Mouse (Mus musculus) ES-Bruce4 (cell line): ENCODE results near the gene Rsl24d1. TPM values are rescaled to one million over a fixed set of nuclear protein-coding genes. Genes with fewer than 3 reads are reported as not detected.
"Not testable (repeated sequence)": the region's sequence is repeated elsewhere in the genome, so short reads cannot be mapped to it uniquely, and the experiment has no call there.

Experiments
- H3K27ac ChIP-seq: 2 replicates; pipeline ENCODE4 v1.5.1; 2012; ENCODE audit warnings: low read length, inconsistent platforms; ENCODE audit not compliant: insufficient read depth
- H3K27me3 ChIP-seq: 2 replicates; pipeline ENCODE4 v1.6.1; 2012; ENCODE audit warnings: mild to moderate bottlenecking, low read length, inconsistent platforms; ENCODE audit not compliant: control insufficient read depth, poor library complexity, insufficient read depth, severe bottlenecking
- H3K36me3 ChIP-seq: 2 replicates; pipeline ENCODE4 v1.6.1; 2012; ENCODE audit warnings: inconsistent platforms, mild to moderate bottlenecking, low read length, moderate library complexity; ENCODE audit not compliant: control insufficient read depth, poor library complexity, insufficient read depth, severe bottlenecking
- H3K4me1 ChIP-seq: one replicate; pipeline ENCODE4 v1.8.1; 2011; ENCODE audit warnings: low read length; ENCODE audit not compliant: control insufficient read depth, insufficient read depth
- H3K4me3 ChIP-seq: 2 replicates; pipeline ENCODE4 v1.5.1; 2011; ENCODE audit warnings: low read depth, mild to moderate bottlenecking, low read length
- H3K9ac ChIP-seq: 2 replicates; pipeline ENCODE4 v1.6.1; 2012; ENCODE audit warnings: low read depth, mild to moderate bottlenecking, inconsistent platforms; ENCODE audit not compliant: poor library complexity, severe bottlenecking
- H3K9me3 ChIP-seq: replicated peaks from 2 replicates; pipeline ENCODE4 v1.6.1; 2012; ENCODE audit warnings: mild to moderate bottlenecking, low read length, inconsistent platforms; ENCODE audit not compliant: control insufficient read depth, poor library complexity, insufficient read depth, severe bottlenecking
- CTCF ChIP-seq: IDR thresholded peaks from one replicate; pipeline ENCODE4 v1.8.1; 2011; ENCODE audit warnings: low read depth, low read length
- EP300 ChIP-seq: IDR thresholded peaks from 2 replicates; pipeline ENCODE4 v1.6.1; 2011; ENCODE audit warnings: low read depth, low read length; ENCODE audit not compliant: insufficient read depth
- POLR2A ChIP-seq: IDR thresholded peaks from one replicate; pipeline ENCODE4 v1.8.1; 2011; ENCODE audit warnings: low read length; ENCODE audit not compliant: insufficient read depth
- polyA plus RNA-seq: library from polyadenylated mRNA; stranded (reverse); fragments of >200 nt; gene quantifications from 2 replicates; pipeline ENCODE4 v1.2.4, GENCODE M21; 2011; ENCODE audit warnings: low read depth; ENCODE audit not compliant: missing spikeins, insufficient read depth, insufficient read length

The Rsl24d1 gene
- polyA plus RNA-seq, 1 experiment = 144 TPM

GRCm38 (mm10) chr9:73103880-73104198, 9.4 kb upstream of the Rsl24d1 start:
- H3K9ac ChIP-seq = peak overlapping the region; percentile 76
- no peaks in the 10 kb centered on the region for H3K9me3 ChIP-seq
- no peak for TF ChIP-seq EP300
- no peak for TF ChIP-seq POLR2A
- no peak for TF ChIP-seq CTCF
- peak overlapping the region; percentile 63 for H3K4me3 ChIP-seq
- no peak overlapping the region for H3K27ac ChIP-seq
- peaks cover 4% of the 10 kb centered on the region; the same call in 1 of the 2 replicates for H3K27me3 ChIP-seq
- H3K4me1 ChIP-seq = peaks cover 5% of the 10 kb centered on the region
- no peaks in the 10 kb centered on the region for H3K36me3 ChIP-seq

DNA sequence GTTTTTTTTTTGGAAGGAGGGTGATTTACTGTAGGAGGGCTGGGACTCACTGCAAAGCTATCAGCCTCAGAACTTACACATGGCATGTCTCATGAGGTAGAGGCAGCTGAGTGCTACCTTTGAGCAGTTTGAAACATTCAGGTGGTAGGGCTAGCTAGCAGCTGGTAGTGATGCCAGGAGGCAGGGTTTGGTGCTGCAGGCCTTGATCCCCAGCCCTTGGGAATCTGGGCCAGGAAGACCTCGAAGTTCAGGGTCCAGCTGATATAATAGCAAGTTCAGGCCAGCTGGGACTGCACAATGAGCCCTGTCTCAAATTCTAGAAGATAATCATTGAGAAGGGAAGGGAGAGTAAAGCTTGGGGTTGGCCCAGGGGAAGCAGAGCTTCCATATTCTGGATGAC, 8.1 kb upstream of the Rsl24d1 start:
- Histone ChIP-seq H3K4me3 (no peak overlapping the region), H3K9ac (no peak overlapping the region), H3K27me3 (peaks cover 4% of the 10 kb centered on the region; the same call in 1 of the 2 replicates), H3K9me3 (no peaks in the 10 kb centered on the region), H3K4me1 (peaks cover 3% of the 10 kb centered on the region), H3K27ac (no peak overlapping the region), H3K36me3 (no peaks in the 10 kb centered on the region)
- TF ChIP-seq CTCF (no peak), EP300 (no peak), POLR2A (no peak)

- TF ChIP-seq EP300 (no peak), POLR2A (no peak), CTCF (no peak)
- Histone ChIP-seq H3K9me3 (no peaks in the 10 kb centered on the region), H3K4me1 (peaks cover 3% of the 10 kb centered on the region), H3K9ac (no peak overlapping the region), H3K4me3 (no peak overlapping the region), H3K36me3 (no peaks in the 10 kb centered on the region), H3K27me3 (peaks cover 4% of the 10 kb centered on the region; the same call in 1 of the 2 replicates), H3K27ac (no peak overlapping the region)
These were observed 7.5 kb upstream of the Rsl24d1 start for GRCm38 (mm10) chr9:73105771-73106170.

DNA sequence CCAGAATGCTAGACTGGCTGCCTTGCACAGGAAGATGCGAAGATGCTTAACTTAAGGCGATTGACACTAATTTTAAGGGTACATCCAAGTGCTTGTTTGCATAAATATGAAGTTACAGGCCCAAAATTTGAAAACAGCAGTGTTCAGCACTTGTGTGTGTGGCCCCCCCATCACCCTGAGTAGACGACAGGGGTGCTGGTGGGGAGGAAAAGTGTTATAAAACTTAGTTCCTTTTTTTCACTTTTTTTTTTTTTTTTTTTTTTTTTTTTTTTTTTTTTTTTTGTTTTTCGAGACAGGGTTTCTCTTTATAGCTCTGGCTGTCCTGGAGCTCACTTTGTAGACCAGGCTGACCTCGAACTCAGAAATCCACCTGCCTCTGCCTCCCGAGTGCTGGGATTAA, 3.5 kb downstream of the Rsl24d1 start:
- H3K4me3 ChIP-seq, H3K27me3 ChIP-seq, H3K4me1 ChIP-seq, H3K9me3 ChIP-seq, H3K9ac ChIP-seq, H3K27ac ChIP-seq: not testable (repeated sequence)
- H3K36me3 ChIP-seq = peaks cover 49% of the 10 kb centered on the region

DNA sequence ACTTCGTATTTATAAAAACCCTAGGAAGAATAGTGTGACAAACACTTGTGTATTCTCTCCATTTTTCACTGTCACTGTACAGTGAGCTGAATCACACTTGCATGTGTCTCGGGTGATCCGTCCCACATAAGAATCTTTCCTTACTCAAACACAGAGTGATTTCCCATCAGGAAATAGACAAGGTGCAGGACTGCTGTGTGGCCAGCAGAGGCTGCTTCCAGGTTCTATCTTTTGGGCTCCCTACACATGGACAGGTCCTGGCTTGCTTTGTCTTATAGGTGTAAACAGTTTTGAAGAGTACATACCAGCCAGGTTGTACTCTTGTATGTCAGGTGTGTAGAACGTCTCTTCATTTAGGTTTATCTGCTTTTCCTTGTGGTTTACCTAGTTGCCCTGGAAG, 4.8 kb downstream of the Rsl24d1 start:
- Histone ChIP-seq H3K4me3 (no peak overlapping the region), H3K36me3 (peaks cover 54% of the 10 kb centered on the region), H3K27ac (peak overlapping the region; percentile 46; the same call in 1 of the 2 replicates), H3K27me3 (no peaks in the 10 kb centered on the region), H3K9ac (no peak overlapping the region), H3K4me1 (no peaks in the 10 kb centered on the region), H3K9me3 (no peaks in the 10 kb centered on the region)
- no peak for TF ChIP-seq CTCF
- TF ChIP-seq POLR2A = no peak

GRCm38 (mm10) chr9:73121735-73122134, 8.5 kb downstream of the Rsl24d1 start:
- H3K27me3 ChIP-seq = no peaks in the 10 kb centered on the region
- H3K36me3 ChIP-seq = peaks cover 63% of the 10 kb centered on the region
- H3K4me3 ChIP-seq = no peak overlapping the region
- H3K27ac ChIP-seq = no peak overlapping the region
- TF ChIP-seq EP300 (no peak), POLR2A (no peak), CTCF (peak; percentile 48)
- H3K9me3 ChIP-seq = no peaks in the 10 kb centered on the region
- H3K9ac ChIP-seq = no peak overlapping the region
- H3K4me1 ChIP-seq = no peaks in the 10 kb centered on the region
